Mouse (Mus musculus): Measurements from ENCODE around the gene Ldlrad3. TPM values are rescaled to one million over a fixed set of nuclear protein-coding genes. Genes with fewer than 3 reads are reported as not detected.

Ldlrad3 gene
- polyA plus RNA-seq, 1 experiment from 2014 or later = 7.2 TPM

DNA sequence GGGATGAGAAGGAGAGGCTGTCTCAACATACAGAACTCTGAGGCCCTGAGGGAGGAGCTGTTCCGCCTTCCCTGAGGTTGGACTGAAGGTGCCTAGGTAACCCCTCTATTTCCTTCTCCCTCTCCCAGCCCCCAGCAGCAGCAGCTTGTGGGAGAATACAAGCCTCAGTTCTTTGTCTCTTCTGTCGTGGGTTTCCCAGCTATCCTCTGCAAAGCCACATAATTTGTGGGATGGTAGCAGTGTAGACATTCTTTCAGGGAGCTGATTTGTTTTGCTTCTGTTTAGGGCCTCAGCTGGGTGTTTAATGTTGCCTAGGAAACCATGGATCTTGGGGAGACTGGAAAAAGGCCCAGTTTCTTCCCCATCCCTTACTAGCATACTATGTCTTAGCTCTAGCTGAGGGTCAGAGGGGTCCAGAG is 266.0 kb downstream of the Ldlrad3 start:
- no peaks in the 10 kb centered on the region for H3K9me3 ChIP-seq (replicated peaks; ENCODE audit: control insufficient read depth, low read length)
- H3K4me1 ChIP-seq (ENCODE audit: control insufficient read depth, low read depth, low read length) = no peaks in the 10 kb centered on the region; the same call in 1 of the 2 replicates
- no peaks in the 10 kb centered on the region for H3K27me3 ChIP-seq (ENCODE audit: control insufficient read depth, insufficient read depth, low read depth, low read length)
- no peak overlapping the region for H3K4me3 ChIP-seq (ENCODE audit: low read depth, low read length)
- no peak overlapping the region for H3K27ac ChIP-seq (ENCODE audit: low read length)
- no peak overlapping the region for H3K4me2 ChIP-seq (ENCODE audit: low read depth, low read length)
- no peak overlapping the region for H3K9ac ChIP-seq (ENCODE audit: low read depth, low read length)
- no peaks in the 10 kb centered on the region for H3K36me3 ChIP-seq (ENCODE audit: control insufficient read depth, insufficient read depth)
- WGBS (ENCODE audit: insufficient replicate concordance) = 34% methylated on average over 2 of the region's 2 CpGs
- ATAC-seq (ENCODE audit: low read depth) = no peak

DNA sequence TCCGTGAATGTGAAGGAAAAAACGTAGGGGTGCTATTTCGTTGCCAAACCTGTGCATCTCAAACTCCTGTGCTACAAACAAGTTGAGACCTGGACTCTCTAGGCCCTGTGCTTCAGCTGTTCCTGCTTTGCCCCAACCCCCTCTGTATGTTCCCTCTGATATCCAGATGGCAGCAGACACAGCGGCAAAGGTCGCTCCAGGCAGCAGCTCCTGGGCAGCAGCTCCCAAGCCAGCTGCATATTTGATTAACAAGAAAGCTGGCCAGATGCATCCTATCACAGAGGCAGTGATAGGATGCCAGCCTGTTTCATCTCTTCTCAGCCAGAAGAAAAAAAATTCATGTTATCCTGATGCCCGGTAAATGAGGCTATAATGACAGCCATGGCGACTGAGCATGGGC is 267.7 kb downstream of the Ldlrad3 start:
- Histone ChIP-seq H3K4me1 (ENCODE audit: control insufficient read depth, low read depth, low read length) (no peaks in the 10 kb centered on the region; the same call in 1 of the 2 replicates), H3K4me3 (ENCODE audit: low read depth, low read length) (no peak overlapping the region), H3K27ac (ENCODE audit: low read length) (no peak overlapping the region), H3K36me3 (ENCODE audit: control insufficient read depth, insufficient read depth) (no peaks in the 10 kb centered on the region), H3K4me2 (ENCODE audit: low read depth, low read length) (no peak overlapping the region), H3K9me3 (replicated peaks; ENCODE audit: control insufficient read depth, low read length) (no peaks in the 10 kb centered on the region), H3K9ac (ENCODE audit: low read depth, low read length) (no peak overlapping the region), H3K27me3 (ENCODE audit: control insufficient read depth, insufficient read depth, low read depth, low read length) (no peaks in the 10 kb centered on the region)
- ATAC-seq (ENCODE audit: low read depth) = no peak
- 69% methylated on average over 7 of the region's 7 CpGs for WGBS (ENCODE audit: insufficient replicate concordance)

DNA sequence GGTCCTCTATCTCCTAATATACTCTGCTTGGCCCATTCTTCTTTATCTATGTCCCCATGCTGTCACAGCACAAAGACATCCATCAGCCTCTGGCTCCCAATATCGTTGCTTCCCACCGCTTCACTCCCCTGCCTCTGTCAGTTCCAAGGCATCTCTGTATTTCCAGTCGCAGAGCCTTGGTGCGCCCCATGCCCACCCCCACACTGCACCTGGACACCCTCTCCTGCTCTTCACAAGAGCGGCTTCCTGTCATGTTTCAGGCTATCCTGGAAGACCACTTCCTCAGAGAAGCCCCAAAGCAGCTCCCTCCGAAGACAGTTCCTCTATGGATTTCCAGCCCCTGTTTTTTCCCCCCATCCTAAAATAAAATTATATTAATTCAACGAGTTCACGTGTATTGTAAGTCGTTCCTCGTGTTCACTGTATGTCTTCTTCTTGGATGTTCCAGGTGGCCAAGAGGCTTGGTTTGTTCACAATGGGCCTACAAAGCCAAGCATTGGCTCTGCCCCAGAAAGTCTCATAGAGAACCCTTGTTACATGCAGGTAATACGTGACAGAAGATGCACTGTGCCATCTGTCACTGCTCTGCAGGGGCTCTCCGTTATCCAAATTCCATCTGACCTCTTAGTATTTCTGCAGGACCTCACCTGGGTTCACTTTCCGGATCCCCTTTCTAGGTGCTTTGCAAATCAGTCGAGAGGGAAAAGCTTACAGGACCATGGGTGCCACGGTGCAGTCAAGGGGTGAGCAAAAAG is 276.7 kb downstream of the Ldlrad3 start:
- Histone ChIP-seq H3K4me3 (ENCODE audit: low read depth, low read length) (no peak overlapping the region), H3K36me3 (ENCODE audit: control insufficient read depth, insufficient read depth) (no peaks in the 10 kb centered on the region), H3K9ac (ENCODE audit: low read depth, low read length) (no peak overlapping the region), H3K27me3 (ENCODE audit: control insufficient read depth, insufficient read depth, low read depth, low read length) (no peaks in the 10 kb centered on the region), H3K9me3 (replicated peaks; ENCODE audit: control insufficient read depth, low read length) (no peaks in the 10 kb centered on the region), H3K4me1 (ENCODE audit: control insufficient read depth, low read depth, low read length) (no peaks in the 10 kb centered on the region), H3K27ac (ENCODE audit: low read length) (no peak overlapping the region), H3K4me2 (ENCODE audit: low read depth, low read length) (no peak overlapping the region)
- no peak for ATAC-seq (ENCODE audit: low read depth)
- WGBS (ENCODE audit: insufficient replicate concordance) = 70% methylated on average over 15 of the region's 15 CpGs

DNA sequence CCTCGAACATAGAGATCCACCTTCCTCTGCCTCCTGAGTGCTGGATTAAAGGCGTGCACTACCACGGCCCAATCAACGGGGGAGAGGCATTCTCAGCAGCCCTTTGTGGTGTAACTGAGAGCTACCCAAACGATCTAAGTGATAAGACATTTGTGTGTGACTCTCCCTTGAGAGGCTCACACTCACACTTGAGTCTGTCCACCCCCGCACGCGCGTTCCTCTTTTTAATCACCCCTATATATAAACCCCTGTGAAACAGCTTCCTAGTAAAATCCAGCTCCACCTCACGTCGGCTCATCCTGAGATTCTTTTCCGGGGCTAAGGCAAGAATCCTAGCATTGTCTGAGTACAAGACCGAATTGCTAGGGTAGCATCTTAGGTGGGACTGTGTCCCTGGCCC is 277.4 kb downstream of the Ldlrad3 start:
- Histone ChIP-seq H3K4me3 (ENCODE audit: low read depth, low read length) (no peak overlapping the region), H3K4me2 (ENCODE audit: low read depth, low read length) (no peak overlapping the region), H3K27me3 (ENCODE audit: control insufficient read depth, insufficient read depth, low read depth, low read length) (no peaks in the 10 kb centered on the region), H3K4me1 (ENCODE audit: control insufficient read depth, low read depth, low read length) (no peaks in the 10 kb centered on the region), H3K9me3 (replicated peaks; ENCODE audit: control insufficient read depth, low read length) (no peaks in the 10 kb centered on the region), H3K9ac (ENCODE audit: low read depth, low read length) (no peak overlapping the region), H3K36me3 (ENCODE audit: control insufficient read depth, insufficient read depth) (no peaks in the 10 kb centered on the region), H3K27ac (ENCODE audit: low read length) (no peak overlapping the region)
- WGBS (ENCODE audit: insufficient replicate concordance) = 43% methylated on average over 13 of the region's 13 CpGs
- no peak for ATAC-seq (ENCODE audit: low read depth)

DNA sequence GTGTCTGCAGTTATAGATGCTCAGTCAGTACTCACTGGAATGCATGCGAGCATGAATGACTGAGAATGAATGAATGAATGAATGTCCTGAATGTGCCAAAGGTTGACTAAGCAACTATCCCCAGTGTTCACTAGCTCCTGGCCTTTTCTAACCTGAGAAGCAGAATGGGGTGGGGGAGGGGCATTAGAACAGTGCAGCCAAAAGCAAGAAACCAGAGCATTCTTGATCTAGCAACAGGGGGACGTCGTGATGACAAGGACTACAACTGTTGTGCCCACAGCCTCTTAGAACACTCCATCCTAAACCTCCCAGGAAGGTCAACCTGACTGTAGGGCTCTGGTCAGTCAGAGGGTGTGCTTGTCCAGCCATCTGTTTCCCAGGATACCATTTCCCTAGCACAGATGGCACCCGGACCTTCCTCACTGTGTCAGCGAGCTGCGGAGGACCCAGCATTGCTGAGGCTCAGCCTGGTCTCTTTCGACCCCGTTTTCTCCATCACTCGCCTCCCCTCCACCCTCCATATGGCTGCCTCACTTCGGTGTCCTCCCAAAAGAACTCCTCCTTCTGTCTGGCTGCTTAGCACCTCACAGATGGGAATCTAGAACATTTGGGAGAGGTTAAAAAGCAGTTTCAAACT is 278.7 kb downstream of the Ldlrad3 start:
- Histone ChIP-seq H3K27me3 (ENCODE audit: control insufficient read depth, insufficient read depth, low read depth, low read length) (no peaks in the 10 kb centered on the region), H3K36me3 (ENCODE audit: control insufficient read depth, insufficient read depth) (no peaks in the 10 kb centered on the region), H3K4me2 (ENCODE audit: low read depth, low read length) (no peak overlapping the region), H3K4me3 (ENCODE audit: low read depth, low read length) (no peak overlapping the region), H3K4me1 (ENCODE audit: control insufficient read depth, low read depth, low read length) (no peaks in the 10 kb centered on the region), H3K9me3 (replicated peaks; ENCODE audit: control insufficient read depth, low read length) (no peaks in the 10 kb centered on the region), H3K27ac (ENCODE audit: low read length) (no peak overlapping the region), H3K9ac (ENCODE audit: low read depth, low read length) (no peak overlapping the region)
- 69% methylated on average over 10 of the region's 10 CpGs for WGBS (ENCODE audit: insufficient replicate concordance)
- no peak for ATAC-seq (ENCODE audit: low read depth)

DNA sequence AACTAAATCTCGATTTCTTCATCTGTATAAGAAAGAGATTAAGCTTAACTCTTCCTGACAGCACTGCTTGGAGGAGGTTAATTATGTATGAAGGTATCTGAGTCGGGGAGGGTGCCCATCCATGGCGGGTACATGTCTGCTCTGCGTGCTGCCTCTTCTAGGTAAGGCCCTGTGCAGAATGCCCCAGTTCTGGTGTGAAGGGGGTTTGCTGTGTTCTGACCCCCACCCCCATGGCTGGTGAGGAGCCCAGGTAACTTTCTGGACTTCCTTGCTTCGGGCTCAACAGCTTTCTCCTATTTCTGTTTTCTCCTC is 279.9 kb downstream of the Ldlrad3 start:
- Histone ChIP-seq H3K36me3 (ENCODE audit: control insufficient read depth, insufficient read depth) (no peaks in the 10 kb centered on the region), H3K9me3 (replicated peaks; ENCODE audit: control insufficient read depth, low read length) (no peaks in the 10 kb centered on the region), H3K27ac (ENCODE audit: low read length) (no peak overlapping the region), H3K9ac (ENCODE audit: low read depth, low read length) (0 out of 2 replicates have a peak overlapping the region, but pooled peaks have one; percentile 34), H3K4me1 (ENCODE audit: control insufficient read depth, low read depth, low read length) (no peaks in the 10 kb centered on the region), H3K27me3 (ENCODE audit: control insufficient read depth, insufficient read depth, low read depth, low read length) (no peaks in the 10 kb centered on the region), H3K4me2 (ENCODE audit: low read depth, low read length) (peak overlapping the region; percentile 38; the same call in 1 of the 2 replicates), H3K4me3 (ENCODE audit: low read depth, low read length) (peak overlapping the region; percentile 14; the same call in 1 of the 2 replicates)
- no peak for ATAC-seq (ENCODE audit: low read depth)
- WGBS (ENCODE audit: insufficient replicate concordance) = 44% methylated on average over 5 of the region's 5 CpGs

DNA sequence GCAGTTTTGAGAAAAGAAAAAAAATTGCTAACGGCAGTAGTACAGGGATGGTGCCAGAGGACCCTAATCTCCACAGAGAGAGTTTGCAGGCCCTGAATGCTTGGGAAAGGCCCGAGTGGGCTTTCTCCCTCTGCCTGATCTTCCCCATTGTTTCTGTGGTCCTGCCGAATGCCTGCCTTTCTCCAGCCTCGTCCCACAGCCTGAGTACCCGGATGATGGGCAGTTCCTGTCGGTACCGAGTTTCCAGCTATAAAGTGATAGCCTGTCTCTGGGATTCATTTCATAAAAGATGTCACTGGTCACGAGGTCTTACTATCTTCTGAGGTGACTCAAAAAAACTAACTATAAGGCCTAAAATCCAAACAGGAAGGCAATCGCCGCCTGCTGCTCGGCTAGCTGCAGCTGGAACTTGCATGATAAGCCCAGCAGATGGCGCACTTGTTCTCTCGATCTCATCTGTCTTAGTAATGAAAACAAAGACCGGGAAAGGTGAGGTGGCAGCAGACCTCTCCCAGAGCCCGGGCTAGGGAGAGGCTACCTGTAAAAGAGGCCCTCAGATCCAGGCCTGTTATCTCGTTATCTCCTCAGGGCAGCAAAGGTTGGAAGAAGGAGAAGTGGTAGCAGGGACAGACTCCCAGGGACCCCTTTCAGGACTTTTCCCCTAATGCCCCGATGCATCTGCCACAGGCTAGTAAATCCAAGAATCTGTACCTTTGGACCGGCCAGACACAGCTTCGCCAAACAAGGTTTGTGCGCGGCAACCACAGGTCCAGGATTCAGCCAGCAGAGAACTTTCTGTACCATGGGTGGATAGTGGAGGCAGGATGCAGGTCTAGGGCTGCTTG is 280.4 kb downstream of the Ldlrad3 start:
- Histone ChIP-seq H3K4me2 (ENCODE audit: low read depth, low read length) (peak overlapping the region; percentile 38), H3K36me3 (ENCODE audit: control insufficient read depth, insufficient read depth) (no peaks in the 10 kb centered on the region), H3K9me3 (replicated peaks; ENCODE audit: control insufficient read depth, low read length) (no peaks in the 10 kb centered on the region), H3K4me1 (ENCODE audit: control insufficient read depth, low read depth, low read length) (no peaks in the 10 kb centered on the region), H3K27ac (ENCODE audit: low read length) (no peak overlapping the region), H3K9ac (ENCODE audit: low read depth, low read length) (no peak overlapping the region), H3K27me3 (ENCODE audit: control insufficient read depth, insufficient read depth, low read depth, low read length) (no peaks in the 10 kb centered on the region), H3K4me3 (ENCODE audit: low read depth, low read length) (peak overlapping the region; percentile 14; the same call in 1 of the 2 replicates)
- WGBS (ENCODE audit: insufficient replicate concordance) = 25% methylated on average over 21 of the region's 21 CpGs
- ATAC-seq (ENCODE audit: low read depth) = peak; percentile 65

DNA sequence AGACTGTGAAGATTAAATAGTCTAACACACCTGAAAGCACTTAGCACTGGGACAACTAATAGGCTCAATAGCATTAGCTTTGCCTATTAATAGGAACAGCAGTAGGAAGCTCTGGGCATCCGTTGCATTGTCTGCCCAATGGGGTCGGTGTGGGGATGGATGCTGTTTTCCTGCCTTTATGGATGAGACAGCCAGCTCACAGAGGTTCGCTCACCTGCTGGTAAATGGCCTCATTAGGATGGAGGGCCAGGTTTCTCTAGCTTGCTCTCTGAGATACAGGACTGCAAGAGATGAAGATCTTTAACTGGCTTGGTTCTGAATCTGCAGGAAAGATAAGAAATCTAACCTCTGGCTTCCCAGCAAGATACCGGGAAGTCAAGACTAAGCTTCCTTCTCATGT is 284.0 kb downstream of the Ldlrad3 start:
- H3K9me3 ChIP-seq (replicated peaks; ENCODE audit: control insufficient read depth, low read length) = no peaks in the 10 kb centered on the region
- no peaks in the 10 kb centered on the region for H3K4me1 ChIP-seq (ENCODE audit: control insufficient read depth, low read depth, low read length)
- no peak overlapping the region for H3K4me2 ChIP-seq (ENCODE audit: low read depth, low read length)
- H3K27ac ChIP-seq (ENCODE audit: low read length) = no peak overlapping the region
- ATAC-seq (ENCODE audit: low read depth) = no peak
- 76% methylated on average over 4 of the region's 4 CpGs for WGBS (ENCODE audit: insufficient replicate concordance)
- H3K9ac ChIP-seq (ENCODE audit: low read depth, low read length) = no peak overlapping the region
- H3K4me3 ChIP-seq (ENCODE audit: low read depth, low read length) = no peak overlapping the region
- H3K36me3 ChIP-seq (ENCODE audit: control insufficient read depth, insufficient read depth) = no peaks in the 10 kb centered on the region
- no peaks in the 10 kb centered on the region for H3K27me3 ChIP-seq (ENCODE audit: control insufficient read depth, insufficient read depth, low read depth, low read length)
